Mouse (Mus musculus) hematopoietic stem cell, adult 5-6 weeks (primary cell): ENCODE measurements around the gene Rpl21. TPM values are rescaled to one million over a fixed set of nuclear protein-coding genes. Genes with fewer than 3 reads are reported as not detected.
A peak's percentile ranks its signal among the peaks of the same experiment; 100 is the strongest.
"Not testable (repeated sequence)": the region's sequence is repeated elsewhere in the genome, so short reads cannot be mapped to it uniquely, and the experiment has no call there.

Source experiments
- ATAC-seq, 2 experiments: fragments of 125-278 bp in 1 of 2; replicated peaks in 1 of 2; 2 replicates each; pipeline ENCODE4 v1.8.0; 2016 to 2017; ENCODE audit warnings: inconsistent platforms in 2 of 2, mild to moderate bottlenecking in 2 of 2, moderate number of reproducible peaks in 2 of 2, low read depth in 1 of 2, moderate TSS enrichment in 1 of 2; ENCODE audit not compliant: low FRiP score in 2 of 2, poor library complexity in 2 of 2, severe bottlenecking in 2 of 2, insufficient read depth in 1 of 2, low TSS enrichment in 1 of 2
- total RNA-seq: library from RNA; stranded (forward); fragments of 172-1452, 232-1000 nt; gene quantifications from 2 replicates; pipeline ENCODE4 v1.2.3, GENCODE M21; 2017

The Rpl21 gene
- total RNA-seq, 1 experiment from 2014 or later: 2,978 TPM

GRCm38 (mm10) chr5:146857620-146858019 lies 24.9 kb downstream of the Rpl21 start:
- ATAC-seq: no peak

GRCm38 (mm10) chr5:146858772-146859171 lies 26.1 kb downstream of the Rpl21 start:
- ATAC-seq: no peak

GRCm38 (mm10) chr5:146859246-146859645 lies 26.6 kb downstream of the Rpl21 start:
- ATAC-seq: no peak

- ATAC-seq: no peak
These were observed 27.7 kb downstream of the Rpl21 start for GRCm38 (mm10) chr5:146860222-146860998.

- ATAC-seq: no peak
These were observed 28.9 kb downstream of the Rpl21 start for GRCm38 (mm10) chr5:146861588-146861987.

GRCm38 (mm10) chr5:146865511-146865910 lies 32.8 kb downstream of the Rpl21 start:
- no peak for ATAC-seq

GRCm38 (mm10) chr5:146866277-146866676 lies 33.6 kb downstream of the Rpl21 start:
- no peak for ATAC-seq

GRCm38 (mm10) chr5:146867246-146867945 lies 34.7 kb downstream of the Rpl21 start:
- ATAC-seq: peak; percentile 56 to 60

- ATAC-seq: no peak
These were observed 35.2 kb downstream of the Rpl21 start for GRCm38 (mm10) chr5:146867946-146868314.

GRCm38 (mm10) chr5:146872981-146873631 lies 40.4 kb downstream of the Rpl21 start:
- ATAC-seq: no peak

GRCm38 (mm10) chr5:146876024-146876423 lies 43.3 kb downstream of the Rpl21 start:
- ATAC-seq: no peak

- not testable (repeated sequence) for ATAC-seq
These were observed 45.2 kb downstream of the Rpl21 start for GRCm38 (mm10) chr5:146877882-146878281.

GRCm38 (mm10) chr5:146882261-146882660 lies 49.6 kb downstream of the Rpl21 start:
- peak; percentile 32 to 37; a peak in 3 of 4 replicates for ATAC-seq

- ATAC-seq: 0 out of 4 replicates have a peak, but pooled peaks of 1 of the 2 experiments have one; percentile 22
These were observed 50.4 kb downstream of the Rpl21 start for GRCm38 (mm10) chr5:146883053-146883452.

GRCm38 (mm10) chr5:146883486-146884272 lies 51.0 kb downstream of the Rpl21 start:
- ATAC-seq: no peak
